Mouse (Mus musculus): Measurements from ENCODE around the gene Il9.

Il9 gene

GRCm38 (mm10) chr13:56471211-56471610, 10.8 kb downstream of the Il9 start:
- DNase-seq (ENCODE audit: low spot score): no peak

- no peak for DNase-seq (ENCODE audit: low spot score)
These were observed 13.5 kb downstream of the Il9 start for GRCm38 (mm10) chr13:56468536-56468935.

GRCm38 (mm10) chr13:56467786-56468185, 14.3 kb downstream of the Il9 start:
- DNase-seq (ENCODE audit: low spot score): no peak

GRCm38 (mm10) chr13:56463750-56464149, 18.3 kb downstream of the Il9 start:
- no peak for DNase-seq (ENCODE audit: low spot score)

GRCm38 (mm10) chr13:56463261-56463660, 18.8 kb downstream of the Il9 start:
- no peak for DNase-seq (ENCODE audit: low spot score)

GRCm38 (mm10) chr13:56462791-56463190, 19.3 kb downstream of the Il9 start:
- no peak for DNase-seq (ENCODE audit: low spot score)

- DNase-seq (ENCODE audit: low spot score): no peak
These were observed 20.6 kb downstream of the Il9 start for GRCm38 (mm10) chr13:56461460-56461859.

- DNase-seq (ENCODE audit: low spot score): no peak
These were observed 24.0 kb downstream of the Il9 start for GRCm38 (mm10) chr13:56458001-56458400.

GRCm38 (mm10) chr13:56450035-56450434, 32.0 kb downstream of the Il9 start:
- DNase-seq (ENCODE audit: low spot score): no peak

GRCm38 (mm10) chr13:56449239-56450030, 32.6 kb downstream of the Il9 start:
- DNase-seq (ENCODE audit: low spot score): no peak

GRCm38 (mm10) chr13:56444996-56445395, 37.0 kb downstream of the Il9 start:
- no peak for DNase-seq (ENCODE audit: low spot score)

GRCm38 (mm10) chr13:56444112-56444511, 37.9 kb downstream of the Il9 start:
- no peak for DNase-seq (ENCODE audit: low spot score)

- no peak for DNase-seq (ENCODE audit: low spot score)
These were observed 38.6 kb downstream of the Il9 start for GRCm38 (mm10) chr13:56443411-56443810.

GRCm38 (mm10) chr13:56438211-56439075, 43.6 kb downstream of the Il9 start, which contains the start of gene Slc25a48:
Slc25a48 (plus strand) TSS chr13:56438355.
- DNase-seq (ENCODE audit: low spot score): no peak

GRCm38 (mm10) chr13:56435615-56436287, 46.3 kb downstream of the Il9 start:
- no peak for DNase-seq (ENCODE audit: low spot score)

GRCm38 (mm10) chr13:56434311-56434751, 47.7 kb downstream of the Il9 start:
- DNase-seq (ENCODE audit: low spot score): no peak

GRCm38 (mm10) chr13:56433466-56433865, 48.6 kb downstream of the Il9 start:
- no peak for DNase-seq (ENCODE audit: low spot score)

GRCm38 (mm10) chr13:56432496-56432895, 49.5 kb downstream of the Il9 start:
- DNase-seq (ENCODE audit: low spot score): no peak
